Mouse (Mus musculus) lung, adult 2 months (tissue): Measurements from ENCODE around the gene Hist1h3e.

Experiments used
- CTCF ChIP-seq: fragments of 200-500 bp; IDR thresholded peaks from 2 replicates; pipeline ENCODE4 v1.5.1; 2011; ENCODE audit warnings: mild to moderate bottlenecking, low read length, control low read depth; ENCODE audit not compliant: insufficient read depth
- POLR2A ChIP-seq: fragments of 200-500 bp; IDR thresholded peaks from 2 replicates; pipeline ENCODE4 v1.6.1; 2011; ENCODE audit warnings: low read depth, mild to moderate bottlenecking, control low read depth, low read length, borderline replicate concordance; ENCODE audit errors: extremely low read depth

DNA sequence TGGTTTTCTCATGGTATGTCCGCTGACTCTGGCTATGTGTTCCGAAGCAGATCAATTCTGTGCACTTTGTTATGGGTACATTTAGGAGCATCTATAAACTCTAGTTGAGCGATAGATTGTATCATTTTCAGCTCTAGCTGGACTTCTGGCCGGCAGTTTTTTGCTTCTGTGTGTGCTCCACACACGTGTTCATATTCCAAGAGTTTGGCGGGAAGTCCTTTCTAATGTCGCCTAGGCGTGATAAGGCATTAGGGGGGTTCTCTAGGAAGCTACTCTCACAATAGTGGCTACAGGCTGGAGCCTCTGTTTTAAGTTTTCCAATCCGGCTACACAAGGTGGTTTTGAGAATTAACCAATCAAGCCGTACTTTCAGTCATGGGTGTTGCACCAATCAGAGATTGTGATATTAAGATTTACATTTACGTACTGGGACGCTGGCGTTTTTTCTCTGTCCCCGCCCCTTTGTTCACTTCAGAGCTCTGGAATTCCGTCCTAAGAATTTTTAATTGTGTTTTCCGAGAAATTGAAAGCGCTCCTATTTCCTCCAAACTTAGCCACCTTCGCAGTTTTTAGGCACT lies 6.2 kb downstream of the Hist1h3e start:
- TF ChIP-seq POLR2A (peak; percentile 30; the same call in 1 of the 2 replicates), CTCF (no peak)
